Mouse (Mus musculus) layer of hippocampus, adult 2 months (tissue): ENCODE measurements around the gene Tbcel. TPM values are rescaled to one million over a fixed set of nuclear protein-coding genes. Genes with fewer than 3 reads are reported as not detected.

Experiments used
- DNase-seq, 2 experiments: peaks; one replicate each; pipeline ENCODE4 v3.0.0; 2022; ENCODE audit warnings: low spot score in 2 of 2
- H3K27ac ChIP-seq: fragments of 200-600 bp; 2 replicates; pipeline ENCODE4 v1.8.1; 2022
- H3K4me3 ChIP-seq: fragments of 200-600 bp; 2 replicates; pipeline ENCODE4 v1.8.1; 2022; ENCODE audit warnings: mild to moderate bottlenecking
- CTCF ChIP-seq: fragments of 200-600 bp; conservative IDR thresholded peaks from 2 replicates; pipeline ENCODE4 v1.8.1; 2022; ENCODE audit warnings: antibody characterized with exemption, mild to moderate bottlenecking, moderate library complexity
- total RNA-seq, 2 experiments: library from RNA; stranded (reverse); gene quantifications; 2 replicates each; pipeline ENCODE4 v1.2.3; 2021

Tbcel gene
- total RNA-seq, 2 experiments from 2014 or later = 57.9 to 61.0 TPM

DNA sequence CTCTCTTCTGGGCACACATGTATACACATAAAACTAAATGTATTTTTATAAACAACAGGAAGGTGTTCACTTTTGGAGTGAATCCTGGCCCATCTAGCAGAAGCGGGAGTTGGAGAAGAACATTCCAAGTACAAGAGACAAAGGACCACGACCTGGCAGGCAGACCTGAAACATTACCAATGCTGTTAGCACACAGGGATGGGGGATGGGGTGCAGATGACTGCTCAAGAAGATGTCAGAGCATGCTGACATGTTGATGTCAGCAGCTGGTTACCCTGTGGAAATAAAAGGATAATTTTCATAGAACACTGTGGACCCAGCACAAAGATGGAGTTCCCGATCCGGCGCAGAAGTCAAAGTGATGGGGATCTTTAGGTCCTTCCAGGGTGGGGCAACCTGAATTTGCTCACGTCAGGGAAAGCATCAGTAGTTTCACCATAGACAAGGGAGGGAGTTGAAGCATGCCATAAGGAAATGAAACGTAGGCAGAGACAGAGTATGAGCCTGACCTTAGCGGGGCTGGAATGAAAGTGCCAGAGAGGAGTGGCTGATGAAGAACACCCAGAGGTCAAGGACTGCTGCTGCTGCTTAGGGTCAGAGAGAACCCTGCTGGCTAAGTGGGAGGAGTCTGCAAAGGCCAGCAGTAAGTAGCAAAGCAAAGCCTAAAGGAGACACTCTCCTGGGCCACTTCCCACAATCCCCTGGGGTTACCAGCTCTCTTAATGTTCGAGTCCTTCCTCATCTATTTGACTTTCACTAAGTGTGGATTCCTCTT, 48.7 kb downstream of the Tbcel start:
- H3K27ac ChIP-seq = peak overlapping the region; percentile 16; the same call in 1 of the 2 replicates
- no peak for TF ChIP-seq CTCF
- no peak overlapping the region for H3K4me3 ChIP-seq
- no peak for DNase-seq

DNA sequence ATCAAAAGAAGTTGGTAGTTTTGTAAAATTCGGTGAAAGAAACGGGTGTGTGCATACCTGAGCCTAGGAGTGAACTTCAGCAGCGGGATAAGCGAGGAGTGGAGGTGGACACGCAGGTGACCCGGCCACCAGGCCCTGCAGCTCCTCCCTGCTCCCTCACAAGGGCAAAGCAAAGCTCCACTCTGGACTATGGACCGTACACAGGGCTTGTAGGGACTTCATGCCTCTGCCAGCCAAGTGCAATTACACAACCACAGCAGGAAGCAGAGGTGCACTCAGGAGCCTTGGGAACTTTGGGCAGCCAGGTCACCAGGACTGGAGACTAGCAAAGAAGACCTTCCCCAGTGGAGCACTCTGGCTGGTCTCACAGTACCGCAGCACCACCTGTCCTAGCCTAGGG, 50.1 kb downstream of the Tbcel start:
- no peak for DNase-seq
- H3K27ac ChIP-seq = no peak overlapping the region
- TF ChIP-seq CTCF = no peak
- H3K4me3 ChIP-seq = no peak overlapping the region

DNA sequence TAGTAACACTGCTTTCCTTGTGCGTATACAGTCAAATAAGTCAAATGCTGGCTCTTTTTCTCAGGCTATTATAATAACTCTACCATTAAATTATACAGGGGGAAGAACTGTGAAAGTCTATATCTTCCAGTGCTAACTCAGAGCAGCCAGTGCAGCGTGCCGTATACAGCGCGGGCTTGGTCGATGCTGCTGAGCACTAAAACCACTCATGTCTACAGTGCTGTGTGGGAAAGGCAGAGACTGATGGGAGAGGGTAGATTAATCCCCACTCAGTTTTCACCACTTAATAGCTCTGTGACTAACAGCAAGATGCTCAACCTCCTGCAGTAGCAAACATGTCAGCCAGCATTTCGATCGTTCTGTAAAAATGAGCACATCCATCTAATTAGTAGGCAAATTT, 53.2 kb downstream of the Tbcel start:
- no peak for DNase-seq
- TF ChIP-seq CTCF = no peak
- Histone ChIP-seq H3K27ac (peak overlapping the region; percentile 44; the same call in 1 of the 2 replicates), H3K4me3 (no peak overlapping the region)

DNA sequence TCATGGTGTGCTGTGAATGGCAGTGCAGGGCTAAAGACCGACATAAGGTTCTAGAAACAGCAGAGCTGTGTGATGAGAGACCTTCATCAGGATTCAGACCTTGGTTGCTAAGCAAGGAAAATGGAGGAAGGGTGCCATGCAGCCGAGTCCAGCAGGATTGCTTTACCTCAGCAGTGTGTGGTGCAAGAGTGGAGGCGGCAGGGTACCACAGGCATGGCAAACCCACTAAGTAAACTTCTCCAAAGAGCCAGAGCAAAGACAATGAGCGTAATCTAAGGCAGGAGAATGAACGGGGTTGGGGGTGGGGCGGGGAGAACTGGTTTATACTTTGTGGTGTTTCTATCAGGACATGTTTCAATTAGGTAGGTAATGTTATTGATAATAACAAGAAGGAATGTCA, 58.6 kb downstream of the Tbcel start:
- no peak for DNase-seq
- no peak for TF ChIP-seq CTCF
- Histone ChIP-seq H3K4me3 (no peak overlapping the region), H3K27ac (no peak overlapping the region)

DNA sequence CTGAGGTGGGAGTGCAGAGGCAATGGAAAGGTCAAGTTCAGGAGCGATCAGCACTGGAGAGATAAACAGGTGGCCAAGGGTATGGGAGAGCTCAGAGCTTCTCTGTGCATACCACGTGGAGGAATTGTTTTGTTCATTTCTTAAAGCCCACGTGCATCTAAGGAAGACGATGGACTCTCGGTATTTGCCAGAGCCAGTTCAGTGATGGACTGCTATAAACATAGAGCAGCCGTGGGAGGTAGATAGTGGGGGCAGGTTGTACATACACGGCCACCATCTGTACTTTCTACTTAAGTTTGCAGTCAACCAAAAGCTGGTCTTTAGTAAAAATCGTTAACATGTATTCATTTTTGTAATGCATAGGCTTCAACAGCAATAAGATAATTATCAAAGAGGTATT, 65.5 kb downstream of the Tbcel start:
- no peak for DNase-seq
- no peak for TF ChIP-seq CTCF
- Histone ChIP-seq H3K4me3 (no peak overlapping the region), H3K27ac (no peak overlapping the region; the same call in 1 of the 2 replicates)

DNA sequence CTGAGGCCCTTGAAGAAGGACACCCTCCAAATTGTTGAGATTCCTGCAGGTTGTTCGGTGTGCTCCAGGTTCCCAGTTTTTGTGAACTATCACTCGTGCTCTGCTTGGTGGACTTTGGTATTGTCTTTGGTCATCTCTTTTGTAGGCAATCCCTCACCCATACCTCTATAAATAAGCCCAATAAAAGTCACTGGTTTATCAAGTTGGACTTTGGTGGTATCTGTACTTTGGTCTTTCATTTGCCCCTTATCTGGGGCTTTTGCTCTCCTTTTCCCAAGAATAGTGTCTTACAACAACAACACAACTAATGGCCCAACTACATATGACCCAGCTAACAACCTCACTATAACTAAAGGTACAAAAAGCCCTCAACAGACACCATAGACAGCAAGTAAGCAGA, 66.4 kb downstream of the Tbcel start:
- DNase-seq = no peak
- no peak overlapping the region for H3K27ac ChIP-seq
- no peak overlapping the region for H3K4me3 ChIP-seq
- no peak for TF ChIP-seq CTCF

DNA sequence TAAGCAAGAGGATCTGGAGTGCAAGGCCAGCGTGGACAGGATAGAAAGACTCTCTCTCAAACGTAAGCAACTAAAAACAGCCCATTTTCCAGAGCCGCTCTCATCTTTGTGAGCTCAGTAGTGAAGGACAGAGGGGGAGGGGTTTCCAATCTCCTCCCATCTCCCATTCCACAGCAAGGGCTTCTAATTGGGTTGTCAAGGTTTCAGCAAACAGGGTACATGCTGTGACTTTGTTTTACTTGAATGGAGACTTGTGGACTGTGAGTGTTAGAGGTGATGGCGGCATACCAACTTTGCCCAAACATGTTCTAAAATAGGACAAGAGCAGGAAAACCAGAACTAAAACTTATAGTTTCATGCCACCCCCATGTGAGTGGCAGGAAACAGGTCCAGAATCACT, 68.2 kb downstream of the Tbcel start:
- no peak for TF ChIP-seq CTCF
- DNase-seq = peak in 1 of 2 experiments; percentile 29
- Histone ChIP-seq H3K27ac (peak overlapping the region; percentile 72), H3K4me3 (no peak overlapping the region)

DNA sequence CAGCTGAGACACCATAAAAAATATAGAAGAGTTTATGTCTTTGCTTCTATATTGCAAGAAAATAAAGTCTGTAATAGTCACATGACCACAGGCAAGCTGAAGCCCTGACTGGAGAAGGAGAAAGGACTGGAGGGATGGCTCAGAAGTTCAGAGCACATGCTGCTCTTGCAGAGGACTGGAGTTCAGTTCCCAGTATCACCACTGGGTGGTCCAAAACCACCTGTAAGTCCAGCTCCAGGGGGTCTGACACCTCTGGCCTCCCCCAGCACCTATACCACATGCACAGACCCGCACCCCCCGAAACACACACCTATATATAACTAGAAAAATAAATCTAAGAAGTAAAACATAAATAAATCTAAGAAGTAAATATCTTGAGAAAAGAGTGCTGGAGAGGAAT, 75.5 kb downstream of the Tbcel start:
- TF ChIP-seq CTCF = peak; percentile 73
- DNase-seq = no peak
- H3K27ac ChIP-seq = no peak overlapping the region
- H3K4me3 ChIP-seq = no peak overlapping the region

DNA sequence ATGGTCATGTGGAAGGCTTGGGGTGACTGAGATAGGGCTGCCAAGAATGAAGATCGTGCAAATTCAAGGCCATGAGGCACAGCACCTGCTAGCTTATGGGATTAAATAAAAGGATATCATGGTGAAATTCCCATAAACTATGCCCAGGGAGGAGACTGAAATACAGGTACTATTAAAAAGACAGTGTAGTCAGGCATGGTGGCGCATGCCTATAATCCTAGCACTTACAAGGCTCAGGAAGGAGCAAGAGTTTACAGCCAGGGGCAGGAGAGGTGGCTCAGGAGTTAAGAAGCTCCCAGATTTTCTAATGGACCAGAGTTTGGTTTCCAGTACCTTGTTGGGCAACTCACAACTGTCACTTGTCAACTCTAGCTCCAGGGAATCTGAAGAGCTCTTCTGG, 76.0 kb downstream of the Tbcel start:
- TF ChIP-seq CTCF = no peak

DNA sequence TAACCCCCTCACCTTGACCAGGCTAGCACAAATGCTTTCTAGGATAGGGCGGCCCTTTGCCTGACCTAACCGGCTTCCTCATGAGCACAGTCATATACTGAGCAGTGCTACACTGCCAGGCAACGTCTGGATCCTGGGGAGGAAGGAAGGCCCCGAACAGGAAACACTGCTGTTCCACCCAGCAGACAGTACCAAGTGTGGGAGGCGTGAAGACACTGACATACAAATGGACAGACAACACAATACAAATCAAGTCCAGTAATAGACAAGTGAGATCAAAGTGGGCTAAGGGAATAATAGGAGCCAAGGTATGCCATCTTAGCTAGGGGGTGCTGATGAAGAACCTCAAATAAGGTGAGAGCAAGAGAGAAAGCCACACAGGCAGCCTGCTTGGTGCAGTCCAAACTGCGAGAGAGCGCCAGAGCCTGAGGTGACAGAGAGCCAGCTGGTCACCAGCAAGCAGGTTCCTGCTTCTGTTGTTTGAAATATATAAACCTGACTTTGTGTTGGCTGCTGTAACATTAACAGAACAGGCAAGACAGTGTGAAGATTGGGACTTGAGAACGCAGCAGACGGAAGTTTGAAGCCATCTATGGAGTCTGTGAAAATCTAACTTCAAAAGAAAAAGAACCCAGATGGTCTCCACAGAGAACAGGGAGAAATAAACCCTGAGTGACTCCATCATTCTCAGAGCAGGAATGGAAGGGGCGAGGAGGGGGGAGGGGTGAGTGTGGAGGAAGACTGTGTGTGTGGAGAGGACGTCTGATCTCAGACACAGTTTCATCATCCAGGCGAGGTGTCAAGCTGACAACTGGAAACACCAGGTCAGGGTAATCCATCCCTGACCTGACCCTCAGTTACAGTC, 79.3 kb downstream of the Tbcel start:
- Histone ChIP-seq H3K4me3 (no peak overlapping the region), H3K27ac (peak overlapping the region; percentile 72)
- DNase-seq = peak in 1 of 2 experiments; percentile 27
- TF ChIP-seq CTCF = no peak

More for the DNA sequence above, 76.0 kb downstream of the Tbcel start:
- Histone ChIP-seq H3K27ac (no peak overlapping the region), H3K4me3 (no peak overlapping the region)
- no peak for DNase-seq

DNA sequence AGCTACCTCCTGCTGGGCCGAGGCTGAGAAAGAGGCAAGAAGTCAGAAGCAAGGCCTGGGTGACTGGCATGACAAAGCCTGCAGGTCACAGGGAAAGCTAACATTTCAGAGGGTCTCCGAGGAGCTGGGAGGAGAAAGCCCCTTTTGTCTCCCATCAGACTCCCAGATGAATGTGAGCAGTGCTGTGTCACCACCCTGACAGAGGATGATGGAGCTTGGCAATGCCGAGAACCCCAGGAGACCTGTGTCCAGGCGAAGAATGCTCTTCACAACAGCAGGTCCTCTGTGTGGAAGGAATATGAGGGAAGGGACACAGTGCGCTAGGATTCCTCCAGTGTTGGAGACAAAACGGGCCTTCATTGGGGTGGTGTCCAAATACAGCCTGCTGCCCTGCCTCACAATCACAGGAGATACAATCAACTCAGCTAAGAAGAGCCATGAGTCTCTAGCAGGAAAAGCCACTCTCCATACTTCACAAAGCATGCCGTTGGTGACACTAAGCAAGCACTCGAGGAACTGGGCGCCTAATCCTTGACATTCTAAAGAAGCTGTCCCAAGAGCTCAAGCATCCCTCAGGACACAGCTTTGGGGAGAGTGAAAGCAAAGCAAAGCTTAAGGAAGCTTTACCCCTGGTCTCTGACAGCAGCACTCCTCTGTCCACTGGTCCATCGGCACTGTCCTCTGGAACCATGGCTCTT, 80.8 kb downstream of the Tbcel start:
- no peak for TF ChIP-seq CTCF
- no peak for DNase-seq
- Histone ChIP-seq H3K4me3 (no peak overlapping the region), H3K27ac (no peak overlapping the region)

DNA sequence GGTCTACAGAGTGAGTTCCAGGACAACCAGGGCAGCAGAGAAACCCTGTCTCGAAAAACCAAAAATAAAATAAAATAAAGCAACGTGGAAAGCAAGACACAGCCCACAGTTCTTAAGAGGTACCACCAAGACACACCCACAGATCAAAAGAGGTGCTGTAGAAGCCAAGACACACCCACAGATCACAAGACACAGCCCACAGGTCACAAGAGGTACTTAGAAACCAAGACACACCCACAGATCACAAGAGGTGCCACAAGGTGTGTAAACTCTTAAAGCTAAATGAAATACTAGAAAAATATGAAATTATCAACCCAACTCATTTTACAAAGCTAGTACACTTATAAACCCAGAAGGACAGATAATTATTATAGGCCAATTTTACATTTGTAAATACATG, 84.0 kb downstream of the Tbcel start:
- H3K27ac ChIP-seq = no peak overlapping the region
- no peak overlapping the region for H3K4me3 ChIP-seq
- no peak for TF ChIP-seq CTCF
- no peak for DNase-seq

DNA sequence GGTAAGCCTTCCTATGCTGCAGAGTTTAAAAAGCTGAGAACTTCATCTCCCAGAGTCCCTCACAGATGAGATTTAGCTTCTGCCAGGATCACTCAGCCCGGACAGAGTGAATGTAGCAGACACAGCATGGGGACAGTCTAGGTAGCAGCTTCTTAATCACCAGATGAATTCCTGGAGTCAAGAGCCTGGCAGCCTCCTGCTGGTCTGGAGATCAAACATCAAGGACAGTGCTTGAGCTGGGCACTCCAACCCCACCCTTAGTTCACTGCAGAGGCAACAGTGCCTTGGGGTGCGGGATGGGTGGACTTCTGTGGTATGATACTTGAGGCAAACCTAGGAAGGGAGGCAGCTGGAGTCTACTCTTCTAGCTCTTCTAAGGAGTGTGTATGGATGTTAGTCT, 87.9 kb downstream of the Tbcel start:
- H3K27ac ChIP-seq = no peak overlapping the region
- DNase-seq = no peak
- no peak overlapping the region for H3K4me3 ChIP-seq
- TF ChIP-seq CTCF = no peak
